Mouse (Mus musculus) neutrophil, adult 5-6 weeks (primary cell): ENCODE results near the gene Tcf7l2. TPM values are rescaled to one million over a fixed set of nuclear protein-coding genes. Genes with fewer than 3 reads are reported as not detected.

Experiments used
- ATAC-seq: fragments of 151-379, 151-347 bp; 2 replicates; pipeline ENCODE4 v1.8.0; 2017; ENCODE audit warnings: mild to moderate bottlenecking, moderate TSS enrichment; ENCODE audit not compliant: insufficient number of reproducible peaks, poor library complexity, low FRiP score, severe bottlenecking; ENCODE audit errors: extremely low read depth
- total RNA-seq: library from RNA; stranded (forward); fragments of 200-1000 nt; gene quantifications from 2 replicates; pipeline ENCODE4 v1.2.3, GENCODE M21; 2017

Tcf7l2 gene
- total RNA-seq, 1 experiment from 2014 or later, result 0.70 TPM

DNA sequence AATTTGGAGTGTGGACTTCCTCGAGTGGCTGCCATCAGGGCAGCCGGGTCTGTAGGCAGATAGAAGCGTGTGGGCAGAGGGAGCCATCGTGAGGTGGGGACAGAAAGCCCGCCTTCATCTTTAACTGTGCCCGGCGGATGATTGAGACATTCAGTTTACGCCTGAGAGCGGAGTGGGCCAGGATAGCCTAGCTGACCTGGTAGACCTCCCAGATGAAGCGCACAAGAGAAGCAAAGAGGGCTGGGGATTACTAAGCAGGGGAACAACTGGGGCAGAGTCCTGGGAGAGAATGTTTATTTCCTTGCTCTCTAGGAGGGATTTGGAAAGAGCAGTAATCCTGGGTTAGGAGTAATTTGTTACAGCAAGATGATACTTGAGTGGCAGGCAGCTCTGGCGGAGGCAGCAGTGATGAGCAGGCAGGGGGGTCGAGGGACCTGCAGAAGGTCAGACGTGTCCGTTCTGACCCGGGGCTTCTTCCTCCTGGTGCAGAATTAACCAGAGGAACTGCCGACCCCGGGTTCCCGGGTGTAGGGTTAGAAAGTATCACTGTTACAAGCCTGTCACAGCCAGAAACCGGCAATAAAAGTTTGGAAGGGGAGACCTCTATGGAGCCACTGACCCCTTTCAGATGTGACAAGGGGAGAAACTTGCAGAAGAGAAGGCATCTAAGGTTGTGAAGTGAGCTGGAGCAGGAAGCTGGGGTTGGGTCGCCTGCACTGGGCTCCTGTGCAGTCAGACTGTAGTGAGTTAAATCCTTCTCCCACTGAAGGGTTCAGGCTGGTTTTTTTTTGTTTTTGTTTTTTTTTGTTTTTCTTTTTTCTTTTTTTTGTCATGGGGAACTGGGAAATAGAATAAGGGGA lies 65.8 kb downstream of the Tcf7l2 start:
- no peak for ATAC-seq

DNA sequence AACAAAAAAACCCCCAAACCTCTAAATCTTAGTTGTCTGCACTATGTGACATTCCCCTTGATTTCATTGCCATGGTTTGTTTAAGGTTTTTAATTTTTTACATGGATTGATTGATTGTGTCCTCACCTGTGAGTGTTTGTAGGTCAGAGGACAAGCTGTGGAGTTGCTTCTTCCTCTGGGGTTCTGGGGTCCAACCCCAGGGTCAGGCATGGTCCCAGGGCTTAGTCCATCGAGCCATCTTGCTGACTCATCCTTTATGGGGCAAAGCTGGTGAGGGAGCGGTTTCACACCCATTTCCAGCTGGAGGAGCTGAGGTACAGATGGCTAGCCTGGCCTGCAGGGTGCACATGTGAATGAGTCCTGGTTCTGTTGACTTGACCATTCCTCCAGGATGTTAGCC lies 66.7 kb downstream of the Tcf7l2 start:
- no peak for ATAC-seq

DNA sequence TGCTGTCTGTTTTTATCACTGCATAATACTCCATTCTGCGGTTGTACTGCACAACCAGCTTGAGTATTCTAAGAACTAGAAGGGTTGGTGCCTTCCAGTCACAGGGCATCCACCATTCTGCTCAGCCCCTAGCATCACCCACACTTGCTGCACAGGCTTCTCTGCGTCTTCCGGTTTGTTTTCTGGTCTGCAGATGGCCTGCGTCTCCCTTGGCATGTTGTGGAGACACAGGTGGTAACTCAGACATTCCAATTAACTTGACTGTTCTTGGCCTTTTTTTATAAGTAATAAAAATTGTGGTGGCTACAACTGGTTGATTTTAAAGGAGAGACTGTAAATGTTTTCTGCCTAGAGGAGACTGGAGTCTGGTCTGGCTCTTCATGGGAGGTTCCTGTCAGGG lies 67.9 kb downstream of the Tcf7l2 start:
- no peak for ATAC-seq

- ATAC-seq, result no peak
Measured at GRCm38 (mm10) chr19:55812236-55812635, 70.6 kb downstream of the Tcf7l2 start.

GRCm38 (mm10) chr19:55815010-55815790 lies 73.6 kb downstream of the Tcf7l2 start:
- no peak for ATAC-seq

GRCm38 (mm10) chr19:55816974-55817373 lies 75.4 kb downstream of the Tcf7l2 start:
- ATAC-seq, result no peak

DNA sequence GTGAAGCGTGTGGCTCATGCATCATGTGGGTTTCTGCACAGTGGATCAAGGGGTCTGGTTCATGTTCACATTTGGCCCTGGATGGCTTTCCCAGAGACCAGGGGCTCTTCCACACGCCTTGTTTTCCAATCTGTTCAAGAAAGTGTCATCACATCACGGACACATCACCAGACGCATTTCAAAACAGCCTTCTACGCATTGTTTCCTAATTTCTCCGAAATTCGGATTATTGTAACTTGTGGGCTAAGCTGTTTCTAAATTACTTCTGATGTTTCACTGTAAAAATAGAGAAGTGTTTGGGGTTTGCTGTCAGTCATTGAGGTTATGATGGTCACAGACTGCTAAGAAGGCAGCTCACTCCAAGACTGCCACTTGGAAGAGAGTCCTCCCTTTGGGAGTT lies 78.6 kb downstream of the Tcf7l2 start:
- ATAC-seq, result no peak

DNA sequence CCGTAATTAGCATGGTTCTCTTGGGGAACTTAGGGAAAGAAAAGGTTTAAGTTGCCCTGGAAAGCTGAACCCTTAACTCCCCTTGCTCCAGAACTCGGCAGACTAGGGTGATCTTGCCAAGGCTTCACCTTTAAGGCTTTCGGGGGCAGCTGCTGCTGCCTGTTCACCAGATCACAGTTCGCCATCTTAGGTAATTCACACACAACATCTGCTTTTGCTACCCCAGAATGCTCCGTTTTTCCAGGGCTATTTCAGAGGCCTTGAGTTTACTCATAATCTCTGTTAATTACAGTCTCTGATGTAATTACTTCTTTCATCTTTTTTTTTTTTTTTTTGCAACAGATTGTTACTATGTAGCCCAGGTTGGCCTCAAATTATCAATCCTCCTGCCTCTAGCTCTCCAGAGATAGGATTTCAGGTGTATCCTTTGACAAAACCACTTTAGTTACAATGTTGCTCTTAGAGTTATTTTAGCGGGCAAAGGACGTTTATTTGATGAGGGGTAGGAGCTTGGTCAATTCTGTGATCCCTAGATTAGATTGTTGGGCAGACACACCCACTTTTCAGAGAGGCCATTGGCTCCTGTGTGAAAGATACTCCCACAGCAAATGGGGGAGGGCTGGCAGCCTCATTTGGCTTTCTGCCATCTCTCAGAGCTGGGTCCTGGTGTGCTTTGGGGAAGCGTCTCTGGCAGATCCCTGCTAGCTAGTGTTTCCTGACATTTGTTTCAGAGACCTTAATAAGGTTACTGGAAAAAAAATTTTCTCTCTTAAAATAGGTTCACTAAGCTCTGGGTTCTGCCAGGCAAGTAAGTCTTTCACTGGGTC lies 83.6 kb downstream of the Tcf7l2 start:
- ATAC-seq, result no peak

DNA sequence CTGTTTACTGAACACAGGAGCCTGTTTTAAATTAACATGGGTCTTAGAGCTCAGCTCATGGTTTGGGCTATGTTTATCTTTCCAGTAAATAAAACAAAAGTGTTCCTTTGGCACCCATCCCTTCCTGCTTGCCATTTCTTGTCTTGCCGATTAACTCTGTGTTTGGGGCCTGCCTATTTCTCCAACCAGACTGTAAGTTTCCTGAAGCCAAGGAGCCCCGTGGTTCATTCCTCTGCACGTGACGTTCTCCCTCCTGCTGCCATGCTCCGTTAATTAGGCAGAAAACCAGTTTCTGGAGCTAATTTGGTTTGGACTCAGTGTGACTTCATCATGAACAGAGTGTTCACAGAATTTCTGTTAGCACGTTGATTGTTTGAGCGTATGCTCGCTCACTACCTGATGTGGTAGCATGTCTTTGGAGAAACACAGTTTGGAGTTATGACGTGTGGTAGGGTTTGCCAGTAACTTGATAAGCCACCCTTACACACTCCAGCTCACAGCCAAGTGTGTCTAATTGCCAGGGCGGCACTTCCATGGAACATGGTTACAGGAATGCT lies 84.4 kb downstream of the Tcf7l2 start:
- no peak for ATAC-seq

DNA sequence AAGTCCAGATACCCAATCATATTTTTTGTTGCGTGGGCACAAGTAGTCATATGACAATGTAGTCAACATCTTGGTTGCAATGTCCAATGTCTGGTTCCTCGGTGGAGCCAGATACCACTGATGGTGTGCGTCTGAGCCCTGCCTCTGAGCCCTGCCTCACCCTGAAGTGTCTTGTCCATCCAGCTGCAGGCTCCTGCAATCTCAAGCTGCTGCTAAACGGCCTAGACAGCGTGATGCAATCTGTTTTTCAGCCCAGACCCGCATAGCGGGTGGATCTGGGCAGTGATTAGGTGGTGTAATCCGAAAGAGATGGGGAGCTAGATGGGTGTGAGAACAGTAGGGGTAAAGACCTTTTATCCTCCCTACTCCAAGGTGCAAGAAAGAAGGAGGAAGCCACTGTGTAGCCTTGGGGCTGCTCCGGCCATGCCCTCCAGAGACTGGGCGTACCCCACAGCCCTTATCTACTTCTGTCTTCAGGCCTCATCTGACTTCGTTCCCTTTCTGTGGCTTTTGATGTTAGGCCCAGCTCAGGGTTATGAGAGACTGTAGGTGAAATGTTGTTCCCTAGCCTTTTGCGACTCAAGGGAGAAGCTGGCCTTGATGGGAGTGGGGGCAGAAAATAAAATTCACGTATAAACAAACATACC lies 86.1 kb downstream of the Tcf7l2 start:
- ATAC-seq, result no peak

DNA sequence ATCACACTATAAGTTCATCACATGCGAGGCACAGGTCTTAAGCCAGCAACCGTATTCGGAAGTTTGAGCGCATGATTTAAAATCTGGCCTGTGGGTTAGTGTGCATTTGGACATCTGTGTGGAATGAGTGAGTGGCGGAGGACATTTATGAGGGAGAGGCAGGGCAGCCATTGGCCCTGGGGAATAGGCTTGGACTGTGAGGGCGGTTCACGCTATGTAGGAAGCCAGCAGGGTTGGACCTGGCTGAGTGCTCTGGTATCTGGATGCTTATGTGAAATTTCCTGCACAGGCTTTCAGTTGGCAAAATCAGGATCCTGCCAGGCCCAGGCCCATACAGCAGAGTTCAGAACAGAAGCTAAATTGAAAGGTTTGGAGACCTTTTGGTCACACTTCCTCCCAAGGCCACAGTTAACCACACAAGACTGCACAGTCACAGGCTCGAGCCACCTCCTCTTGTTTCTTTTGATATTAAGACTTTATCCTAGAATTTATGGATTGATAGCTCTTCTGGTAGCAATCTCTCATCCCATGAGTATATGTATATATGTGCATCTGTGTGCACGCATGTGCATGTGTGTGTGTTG lies 89.4 kb downstream of the Tcf7l2 start:
- ATAC-seq, result no peak

DNA sequence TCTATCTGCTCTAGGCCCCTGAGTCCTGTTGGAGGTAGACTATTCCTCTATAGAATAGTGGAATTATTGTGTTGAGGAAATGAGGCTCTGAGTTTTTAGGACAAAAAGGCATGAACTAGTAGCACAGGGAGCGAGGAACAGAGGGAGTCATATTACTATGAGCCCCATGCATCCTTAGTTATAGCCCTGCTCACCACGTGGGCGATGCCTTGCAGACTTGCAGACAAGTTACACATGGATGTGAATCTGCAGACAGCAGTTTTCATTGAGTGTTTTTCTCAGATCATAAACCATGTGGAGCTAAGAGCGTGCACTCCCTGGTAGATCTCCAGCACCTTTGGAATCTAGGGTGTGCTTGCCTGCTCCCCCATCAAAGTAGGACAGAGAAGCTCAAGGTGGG lies 90.5 kb downstream of the Tcf7l2 start:
- ATAC-seq, result no peak

GRCm38 (mm10) chr19:55833807-55834385 lies 92.3 kb downstream of the Tcf7l2 start:
- ATAC-seq, result no peak

- no peak for ATAC-seq
Measured at GRCm38 (mm10) chr19:55836930-55837687, 95.5 kb downstream of the Tcf7l2 start.

DNA sequence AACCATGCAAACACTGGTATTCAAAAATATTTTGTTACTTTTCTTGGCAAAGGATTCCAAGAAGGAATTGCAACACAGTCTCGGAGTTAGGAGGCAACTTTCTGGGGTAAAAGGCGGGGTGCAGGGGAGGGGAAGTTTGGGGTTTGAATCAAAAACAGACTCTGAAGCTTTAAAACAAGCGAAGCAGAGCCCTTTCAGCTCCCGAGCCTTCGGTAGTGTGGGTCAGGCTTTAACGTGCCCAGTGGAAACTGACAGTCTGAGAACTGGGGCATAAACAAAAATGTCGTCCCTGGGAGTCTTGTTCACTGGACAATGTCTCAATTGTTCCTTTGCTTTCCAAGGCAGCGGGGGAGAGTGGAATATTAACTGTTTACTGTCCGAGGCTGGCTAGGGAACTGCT lies 96.3 kb downstream of the Tcf7l2 start:
- no peak for ATAC-seq

DNA sequence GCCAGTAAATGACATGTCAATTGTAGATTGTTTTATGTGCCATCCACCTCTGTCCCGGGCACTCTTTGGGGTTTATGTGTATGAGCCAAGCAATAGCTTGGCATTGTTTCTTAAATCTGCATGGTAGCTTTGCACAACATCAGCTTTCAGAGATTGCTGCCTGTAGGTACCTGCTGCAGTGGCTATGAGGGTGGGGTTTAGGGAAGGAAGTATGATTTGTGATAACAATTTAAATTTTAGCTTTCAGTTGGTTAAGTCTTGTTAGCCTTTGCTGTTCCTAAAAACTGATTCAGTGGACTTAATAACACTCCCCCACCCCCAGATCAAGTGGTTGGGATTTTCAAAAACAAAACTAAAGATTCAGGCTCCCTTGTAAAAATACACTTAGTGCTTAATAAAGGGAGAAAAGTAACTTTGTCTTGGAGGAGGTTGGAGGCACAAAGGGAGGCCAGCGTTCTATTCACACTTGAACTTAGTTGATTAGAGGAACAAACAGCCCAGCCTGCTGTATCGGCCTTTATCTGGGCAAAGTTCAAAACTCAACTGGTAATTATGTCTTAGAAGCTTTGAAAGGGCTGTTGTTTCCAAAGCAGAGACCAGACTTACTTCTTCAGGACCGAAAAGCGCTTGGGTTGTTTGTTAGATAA lies 96.9 kb downstream of the Tcf7l2 start:
- ATAC-seq, result no peak

DNA sequence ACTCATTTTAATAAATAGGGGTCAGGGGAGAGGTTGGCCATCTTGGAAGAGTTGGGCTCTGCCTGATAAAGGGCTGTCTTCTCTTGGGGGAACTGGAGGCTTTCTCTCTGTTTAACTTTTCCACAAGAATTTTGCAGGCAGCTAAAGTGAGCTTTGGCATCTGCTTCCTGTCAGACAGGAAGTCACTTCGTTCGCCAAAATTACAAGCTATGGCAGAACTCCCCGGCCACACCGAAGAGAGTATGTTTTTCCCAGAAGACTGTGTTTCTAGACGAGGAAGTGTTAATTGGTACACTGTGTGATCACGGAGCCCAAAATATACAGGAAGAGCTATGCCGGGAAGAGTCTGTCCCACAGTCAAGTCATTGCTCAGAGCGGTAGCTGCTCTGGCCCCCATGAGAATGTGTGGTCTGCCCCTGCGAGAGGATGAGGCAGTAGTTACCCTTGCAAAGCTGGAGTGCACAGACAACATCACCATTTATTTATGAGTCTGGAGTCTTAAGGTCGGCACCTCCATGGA lies 97.5 kb downstream of the Tcf7l2 start:
- no peak for ATAC-seq
